Mouse (Mus musculus) heart, embryonic 13.5 days (tissue): Measurements from ENCODE around the gene Mrpl46. TPM values are rescaled to one million over a fixed set of nuclear protein-coding genes. Genes with fewer than 3 reads are reported as not detected.

Experiments used
- polyA plus RNA-seq: library from polyadenylated mRNA; unstranded; fragments of >200 nt; fragmentation: Nextera tagmentation; extraction: Ambion mirVana; gene quantifications from 2 replicates; pipeline ENCODE4 v1.2.1, GENCODE M21; 2015

Gene Mrpl46
- polyA plus RNA-seq, 1 experiment from 2014 or later = 53.7 TPM

Other genes with a start within 250 kb of the Mrpl46 start
- 0.65 and 1.1 TPM in 2 replicates for gene Ntrk3, start 45.5 kb downstream of the Mrpl46 start, polyA plus RNA-seq
- 54.2 and 65.7 TPM in 2 replicates for gene Mrps11, start 412 bp downstream of the Mrpl46 start, polyA plus RNA-seq
- gene Det1, start 63.7 kb upstream of the Mrpl46 start, polyA plus RNA-seq = 10.4 and 11.4 TPM in 2 replicates
- 29.5 and 34.9 TPM in 2 replicates for gene Aen, start 112.3 kb upstream of the Mrpl46 start, polyA plus RNA-seq
- 0.91 and 1.6 TPM in 2 replicates for gene Isg20, start 129.9 kb upstream of the Mrpl46 start, polyA plus RNA-seq